Mouse (Mus musculus) hindbrain, embryonic 16.5 days (tissue): ENCODE results near the gene Ccdc88a. TPM values are rescaled to one million over a fixed set of nuclear protein-coding genes. Genes with fewer than 3 reads are reported as not detected.

Experiments
- ATAC-seq: fragments of 200-750 bp; cut with Nextera tagmentation; 2 replicates; pipeline ENCODE4 v1.8.0; 2017; ENCODE audit warnings: moderate TSS enrichment, moderate library complexity
- H3K27ac ChIP-seq: fragments of 300-500 bp; sonication (generic); 2 replicates; pipeline ENCODE4 v1.5.1; 2014; ENCODE audit warnings: low read depth, mild to moderate bottlenecking, control low read depth, low read length, moderate library complexity
- H3K27me3 ChIP-seq: fragments of 300-500 bp; sonication (generic); replicated peaks from 2 replicates; pipeline ENCODE4 v1.6.1; 2014; ENCODE audit warnings: low read length; ENCODE audit not compliant: control insufficient read depth, insufficient read depth
- H3K36me3 ChIP-seq: fragments of 300-500 bp; sonication (generic); 2 replicates; pipeline ENCODE4 v1.6.1; 2014; ENCODE audit warnings: mild to moderate bottlenecking, low read length, moderate library complexity, mixed read lengths; ENCODE audit not compliant: control insufficient read depth, insufficient read depth
- H3K4me1 ChIP-seq: fragments of 300-500 bp; sonication (generic); 2 replicates; pipeline ENCODE4 v1.6.1; 2014; ENCODE audit warnings: low read depth, low read length; ENCODE audit not compliant: control insufficient read depth, insufficient read depth
- H3K4me2 ChIP-seq: fragments of 300-500 bp; sonication (generic); 2 replicates; pipeline ENCODE4 v1.6.1; 2014; ENCODE audit warnings: mild to moderate bottlenecking, low read length, control low read depth, moderate library complexity
- H3K4me3 ChIP-seq: fragments of 300-500 bp; sonication (generic); 2 replicates; pipeline ENCODE4 v1.5.1; 2014; ENCODE audit warnings: mild to moderate bottlenecking, low read length, control low read depth, moderate library complexity
- H3K9ac ChIP-seq: fragments of 300-500 bp; sonication (generic); 2 replicates; pipeline ENCODE4 v1.6.1; 2014; ENCODE audit warnings: low read depth, mild to moderate bottlenecking, control low read depth, low read length, moderate library complexity
- H3K9me3 ChIP-seq: fragments of 300-500 bp; sonication (generic); 2 replicates; pipeline ENCODE4 v1.6.1; 2014; ENCODE audit warnings: mild to moderate bottlenecking, low read length, moderate library complexity; ENCODE audit not compliant: control insufficient read depth
- WGBS: fragments of 180-500 bp; shearing (Covaris S2); extraction: QIAGEN DNeasy Blood & Tissue Kit; methylation state at CpG from one replicate; pipeline ENCODE4 v1.1.7; 2014; 5-methylcytosine and 5-hydroxymethylcytosine counted together
- polyA plus RNA-seq: library from polyadenylated mRNA; unstranded; fragments of >200 nt; fragmentation: Nextera tagmentation; extraction: Ambion mirVana; gene quantifications from 2 replicates; pipeline ENCODE4 v1.2.1, GENCODE M21; 2015

Gene Ccdc88a
- polyA plus RNA-seq, 1 experiment from 2014 or later: 73.8 TPM

GRCm38 (mm10) chr11:29406292-29406691 is 32.8 kb downstream of the Ccdc88a start:
- H3K4me3 ChIP-seq: no peak overlapping the region
- no peak overlapping the region for H3K4me2 ChIP-seq

DNA sequence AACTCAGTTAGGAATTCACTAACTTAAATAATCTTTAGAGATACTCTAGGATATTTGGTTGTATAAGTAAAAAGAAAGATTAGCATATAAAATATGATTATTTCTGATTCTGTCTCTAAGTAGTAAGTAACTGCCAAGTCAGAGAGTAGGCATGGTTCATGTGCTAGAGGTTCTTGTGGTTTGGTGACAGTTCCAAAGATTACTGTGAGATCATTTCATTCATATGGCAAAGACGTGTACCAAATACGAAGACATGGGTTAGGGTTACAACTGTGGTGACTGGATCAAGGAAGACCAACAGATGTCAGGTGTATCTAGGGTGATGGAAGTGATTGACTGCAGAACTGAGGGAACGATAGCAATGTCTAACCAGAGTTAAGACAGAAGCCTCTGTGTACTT is 50.0 kb downstream of the Ccdc88a start:
- peaks cover 5% of the 10 kb centered on the region for H3K36me3 ChIP-seq
- H3K4me3 ChIP-seq: no peak overlapping the region
- H3K4me1 ChIP-seq: no peaks in the 10 kb centered on the region
- no peak for ATAC-seq
- H3K4me2 ChIP-seq: no peak overlapping the region
- no peaks in the 10 kb centered on the region for H3K9me3 ChIP-seq
- no peak overlapping the region for H3K27ac ChIP-seq
- 94% methylated on average over 3 of the region's 3 CpGs for WGBS
- H3K27me3 ChIP-seq: no peaks in the 10 kb centered on the region
- no peak overlapping the region for H3K9ac ChIP-seq

More at GRCm38 (mm10) chr11:29406292-29406691, 32.8 kb downstream of the Ccdc88a start:
- Histone ChIP-seq H3K9me3 (no peaks in the 10 kb centered on the region), H3K36me3 (no peaks in the 10 kb centered on the region), H3K9ac (no peak overlapping the region), H3K27ac (no peak overlapping the region), H3K27me3 (no peaks in the 10 kb centered on the region), H3K4me1 (no peaks in the 10 kb centered on the region)
- no peak for ATAC-seq

DNA sequence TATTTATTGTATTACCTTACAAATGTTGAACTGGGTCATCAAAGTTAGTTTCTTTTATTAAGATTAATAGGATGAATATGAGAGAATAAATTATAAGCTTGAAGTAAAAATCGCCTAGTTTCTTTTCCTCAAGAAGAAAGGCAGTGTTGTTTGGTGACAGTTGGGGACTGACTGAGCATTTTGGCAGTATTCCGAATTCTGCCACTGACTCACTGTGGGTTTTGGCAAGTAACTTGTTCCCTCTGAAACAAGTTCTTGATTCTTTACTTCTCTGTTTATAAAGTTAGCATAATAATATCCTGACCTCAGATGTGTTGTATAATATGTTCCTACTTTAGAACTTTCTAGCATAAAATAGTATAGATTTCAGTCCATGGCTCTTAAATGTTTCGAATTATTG is 55.3 kb downstream of the Ccdc88a start:
- no peaks in the 10 kb centered on the region for H3K4me1 ChIP-seq
- peak; percentile 62; the same call in 1 of the 2 replicates for ATAC-seq
- WGBS: 73% methylated on average over 3 of the region's 3 CpGs
- no peak overlapping the region for H3K27ac ChIP-seq
- H3K27me3 ChIP-seq: no peaks in the 10 kb centered on the region
- H3K36me3 ChIP-seq: peaks cover 17% of the 10 kb centered on the region
- H3K9me3 ChIP-seq: no peaks in the 10 kb centered on the region
- no peak overlapping the region for H3K4me2 ChIP-seq
- H3K4me3 ChIP-seq: no peak overlapping the region
- H3K9ac ChIP-seq: no peak overlapping the region

DNA sequence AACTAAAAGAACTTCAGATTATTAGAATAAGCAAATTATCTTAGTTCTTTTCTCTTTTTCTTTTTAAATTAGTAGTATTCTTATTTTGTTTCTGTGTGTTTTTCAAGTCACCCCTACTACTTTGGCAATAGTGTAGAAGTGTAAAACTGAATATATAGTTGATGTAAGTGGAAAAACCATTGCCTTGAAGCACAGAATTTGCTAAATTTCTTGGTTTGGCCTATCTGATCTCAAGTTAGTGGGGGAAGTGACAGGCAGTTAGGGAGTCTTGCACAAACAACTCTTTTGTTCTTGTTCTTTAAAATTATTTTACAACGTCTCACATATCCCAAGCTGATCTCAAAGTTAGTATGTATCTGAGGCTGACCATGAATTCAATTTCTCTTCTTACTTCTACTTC is 57.6 kb downstream of the Ccdc88a start:
- no peak for ATAC-seq
- H3K27ac ChIP-seq: no peak overlapping the region
- peaks cover 12% of the 10 kb centered on the region for H3K36me3 ChIP-seq
- no peak overlapping the region for H3K4me3 ChIP-seq
- H3K27me3 ChIP-seq: no peaks in the 10 kb centered on the region
- no peaks in the 10 kb centered on the region for H3K9me3 ChIP-seq
- H3K9ac ChIP-seq: no peak overlapping the region
- no peaks in the 10 kb centered on the region for H3K4me1 ChIP-seq
- no peak overlapping the region for H3K4me2 ChIP-seq
- 91% methylated on average over 1 of the region's 1 CpGs for WGBS

GRCm38 (mm10) chr11:29448741-29449140 is 75.3 kb downstream of the Ccdc88a start:
- H3K27ac ChIP-seq: no peak overlapping the region
- no peaks in the 10 kb centered on the region for H3K9me3 ChIP-seq
- H3K4me3 ChIP-seq: no peak overlapping the region
- ATAC-seq: no peak
- no peaks in the 10 kb centered on the region for H3K27me3 ChIP-seq
- H3K4me1 ChIP-seq: no peaks in the 10 kb centered on the region
- 78% methylated on average over 2 of the region's 2 CpGs for WGBS
- peaks cover under 1% of the 10 kb centered on the region; the same call in 1 of the 2 replicates for H3K36me3 ChIP-seq
- H3K9ac ChIP-seq: no peak overlapping the region
- H3K4me2 ChIP-seq: no peak overlapping the region

DNA sequence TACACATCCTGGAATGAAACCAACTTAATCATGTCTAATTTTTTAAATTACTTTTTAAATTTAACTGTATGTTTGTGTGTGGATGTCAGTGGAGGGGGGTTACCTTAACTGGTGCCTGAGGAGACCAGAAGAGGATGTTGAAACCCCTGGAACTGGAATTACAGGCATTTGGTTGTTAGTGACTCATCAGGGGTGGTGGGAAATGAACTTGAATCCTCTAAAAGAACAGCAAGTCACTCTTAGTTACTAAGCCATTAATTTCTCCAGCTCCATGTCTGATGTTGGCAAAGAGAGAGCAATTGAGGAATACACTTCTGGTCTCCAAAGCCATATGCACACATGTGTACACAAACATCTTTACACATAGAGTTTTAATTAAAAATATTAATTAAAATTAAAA is 101.2 kb downstream of the Ccdc88a start:
- Histone ChIP-seq H3K9me3 (no peaks in the 10 kb centered on the region), H3K36me3 (peaks cover 21% of the 10 kb centered on the region), H3K27ac (no peak overlapping the region), H3K4me3 (no peak overlapping the region), H3K9ac (no peak overlapping the region), H3K4me2 (no peak overlapping the region), H3K27me3 (no peaks in the 10 kb centered on the region), H3K4me1 (no peaks in the 10 kb centered on the region)
- ATAC-seq: no peak

GRCm38 (mm10) chr11:29493135-29493534 is 119.7 kb downstream of the Ccdc88a start:
- no peaks in the 10 kb centered on the region for H3K27me3 ChIP-seq
- no peak for ATAC-seq
- H3K9ac ChIP-seq: no peak overlapping the region
- H3K9me3 ChIP-seq: no peaks in the 10 kb centered on the region
- H3K27ac ChIP-seq: no peak overlapping the region
- no peak overlapping the region for H3K4me3 ChIP-seq
- H3K4me1 ChIP-seq: no peaks in the 10 kb centered on the region
- 90% methylated on average over 1 of the region's 1 CpGs for WGBS
- H3K4me2 ChIP-seq: no peak overlapping the region
- peaks cover 17% of the 10 kb centered on the region for H3K36me3 ChIP-seq

- no peak for ATAC-seq
- H3K4me3 ChIP-seq: no peak overlapping the region
- H3K27ac ChIP-seq: no peak overlapping the region
- WGBS: 93% methylated on average over 3 of the region's 3 CpGs
- no peaks in the 10 kb centered on the region for H3K4me1 ChIP-seq
- no peaks in the 10 kb centered on the region for H3K27me3 ChIP-seq
- H3K9me3 ChIP-seq: no peaks in the 10 kb centered on the region
- H3K36me3 ChIP-seq: peaks cover 17% of the 10 kb centered on the region
- H3K4me2 ChIP-seq: no peak overlapping the region
- H3K9ac ChIP-seq: no peak overlapping the region
These were observed 123.5 kb downstream of the Ccdc88a start for GRCm38 (mm10) chr11:29496962-29497361.

- H3K4me2 ChIP-seq: no peak overlapping the region
- H3K4me1 ChIP-seq: no peaks in the 10 kb centered on the region
- 92% methylated on average over 10 of the region's 10 CpGs for WGBS
- no peaks in the 10 kb centered on the region for H3K9me3 ChIP-seq
- no peak for ATAC-seq
- no peak overlapping the region for H3K4me3 ChIP-seq
- peaks cover 37% of the 10 kb centered on the region for H3K36me3 ChIP-seq
- no peaks in the 10 kb centered on the region for H3K27me3 ChIP-seq
- H3K27ac ChIP-seq: no peak overlapping the region
- no peak overlapping the region for H3K9ac ChIP-seq
These were observed 130.8 kb downstream of the Ccdc88a start for GRCm38 (mm10) chr11:29503948-29504893.
